Mouse (Mus musculus): Measurements from ENCODE around the gene Chdh.

GRCm38 (mm10) chr14:30045239-30045638 lies 36.4 kb downstream of the Chdh start:
- no peak for TF ChIP-seq CTCF (IDR thresholded peaks at IDR 0.05; ENCODE audit: low read depth)
- no peak for TF ChIP-seq EP300 (optimal IDR thresholded peaks at IDR 0.05)

All from stomach, postnatal 0 days (tissue).